Mouse (Mus musculus) embryonic fibroblast, embryonic 13.5 days (primary cell): ENCODE measurements at regions not wholly inside any gene's neighbourhood (a gene's known extent, or its start where the extent isn't known, plus 50 kb on each side); places are given as distances from the start of the nearest gene placed in this dataset.

Experiments
- CTCF ChIP-seq: IDR thresholded peaks from 2 replicates; pipeline ENCODE4 v1.5.1; 2011; ENCODE audit warnings: mild to moderate bottlenecking, control low read depth, low read length, moderate library complexity, borderline replicate concordance; ENCODE audit not compliant: insufficient read depth
- POLR2A ChIP-seq: IDR thresholded peaks from 2 replicates; pipeline ENCODE4 v1.6.1; 2011; ENCODE audit warnings: low read depth, mild to moderate bottlenecking, control low read depth, low read length, moderate library complexity

- TF ChIP-seq CTCF: no peak
- no peak for TF ChIP-seq POLR2A
These were observed 465.2 kb upstream of the Rag2 start for GRCm38 (mm10) chr2:101159276-101159675.
